Mouse (Mus musculus): ENCODE results near the gene Arf3. TPM values are rescaled to one million over a fixed set of nuclear protein-coding genes. Genes with fewer than 3 reads are reported as not detected.
A peak's percentile ranks its signal among the peaks of the same experiment; 100 is the strongest.

Gene Arf3
- polyA plus RNA-seq, 1 experiment from 2014 or later = 11.9 TPM

DNA sequence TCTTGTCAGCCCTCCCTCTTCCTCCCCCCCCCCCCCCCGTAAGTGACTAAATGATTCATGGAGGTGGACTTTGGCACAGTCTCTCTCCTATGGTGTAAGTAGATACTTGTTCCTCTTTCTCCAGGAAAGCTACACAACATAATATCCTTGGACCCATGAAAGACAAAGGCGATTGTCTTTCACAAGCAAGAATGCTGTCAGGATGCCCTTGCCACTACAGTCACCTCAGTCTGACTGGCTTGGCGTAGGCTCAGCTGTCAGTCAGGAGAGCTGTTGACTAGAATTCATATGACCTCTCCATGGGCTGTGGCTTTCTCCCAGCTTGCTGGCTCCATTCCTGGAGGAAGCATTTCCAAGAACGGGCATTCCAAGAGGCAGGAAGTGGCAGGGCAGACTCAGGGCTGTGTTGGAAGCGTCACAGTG, 48.8 kb downstream of the Arf3 start:
- no peak for DNase-seq
- H3K4me3 ChIP-seq (replicated peaks) = no peak overlapping the region
- no peak for ATAC-seq (ENCODE audit: low read depth)
- H3K4me2 ChIP-seq = no peak overlapping the region
- H3K4me1 ChIP-seq (replicated peaks) = no peaks in the 10 kb centered on the region
- H3K27ac ChIP-seq = no peak overlapping the region
- H3K27me3 ChIP-seq = peaks cover 12% of the 10 kb centered on the region
- 55% methylated on average over 5 of the region's 5 CpGs for WGBS (ENCODE audit: insufficient replicate concordance)
- no peaks in the 10 kb centered on the region for H3K9me3 ChIP-seq (replicated peaks)
- no peak overlapping the region for H3K9ac ChIP-seq
- no peaks in the 10 kb centered on the region for H3K36me3 ChIP-seq

DNA sequence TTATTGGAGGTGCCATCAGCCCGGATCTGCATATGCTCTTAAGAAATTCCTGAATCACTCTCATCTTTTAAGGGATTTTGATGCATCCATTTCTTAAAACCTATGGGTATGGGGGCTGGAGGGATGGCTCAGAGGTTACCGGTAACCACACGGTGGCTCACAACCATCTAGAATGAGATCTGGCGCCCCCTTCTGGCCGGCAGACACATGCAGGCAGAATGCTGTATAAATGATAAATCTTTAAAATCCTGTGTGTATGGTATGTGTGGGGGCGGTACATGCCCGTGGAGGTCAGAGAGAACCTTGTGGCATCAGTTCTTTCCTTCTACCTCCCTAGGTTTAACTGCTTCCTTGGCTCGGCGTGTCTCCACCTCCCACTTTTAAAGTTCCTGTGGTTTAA, 52.6 kb downstream of the Arf3 start:
- Histone ChIP-seq H3K4me3 (replicated peaks) (no peak overlapping the region), H3K27ac (no peak overlapping the region), H3K9ac (no peak overlapping the region), H3K9me3 (replicated peaks) (no peaks in the 10 kb centered on the region), H3K27me3 (peaks cover 28% of the 10 kb centered on the region), H3K4me2 (no peak overlapping the region), H3K4me1 (replicated peaks) (peaks cover 5% of the 10 kb centered on the region), H3K36me3 (no peaks in the 10 kb centered on the region)
- 9% methylated on average over 9 of the region's 9 CpGs for WGBS (ENCODE audit: insufficient replicate concordance)
- ATAC-seq (ENCODE audit: low read depth) (no peak), DNase-seq (peak; percentile 29)

DNA sequence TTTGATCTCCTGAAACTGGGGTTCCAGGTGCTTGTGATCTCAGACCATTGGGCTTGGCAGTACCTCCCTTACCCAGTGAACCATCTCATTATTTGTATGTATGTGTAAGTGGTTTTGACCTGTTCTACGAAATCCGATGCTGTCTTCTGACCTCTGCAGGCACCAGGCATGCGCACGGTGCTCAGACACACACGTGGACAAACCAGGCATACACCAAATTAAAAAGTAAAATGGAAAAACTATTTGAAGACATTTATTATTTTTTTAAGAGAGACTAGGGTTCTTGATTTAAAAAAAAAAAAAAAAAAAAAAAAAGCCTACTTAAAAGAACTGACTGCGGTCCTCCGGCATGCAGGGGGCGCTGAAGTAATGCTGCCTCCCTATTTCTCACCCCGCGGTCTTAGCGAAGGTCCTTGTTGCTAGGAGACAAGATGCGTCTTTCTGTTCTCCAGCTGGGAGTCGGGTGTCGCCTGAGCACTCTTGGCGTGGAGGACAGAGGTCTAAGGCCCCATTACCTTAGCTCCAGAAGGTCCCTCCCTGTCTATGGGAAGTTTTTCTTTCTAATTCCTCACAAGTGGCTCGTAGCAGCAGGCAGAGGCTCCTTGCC, 55.1 kb downstream of the Arf3 start, which contains the start of gene Ccdc65:
Gene Ccdc65 (plus strand): TSS at position 442 of the 607 bp plus-strand sequence.
- Histone ChIP-seq H3K36me3 (no peaks in the 10 kb centered on the region), H3K9ac (no peak within 1 kb of the TSS), H3K4me1 (replicated peaks) (peaks cover 5% of the 10 kb centered on the region), H3K27ac (no peak within 1 kb of the TSS), H3K27me3 (peaks cover 46% of the 10 kb centered on the region), H3K4me2 (peak within 1 kb of the TSS; percentile 47), H3K9me3 (replicated peaks) (no peaks in the 10 kb centered on the region), H3K4me3 (replicated peaks) (peak within 1 kb of the TSS; percentile 29)
- peak; percentile 61 for DNase-seq
- ATAC-seq (ENCODE audit: low read depth) = no peak
- 18% methylated on average over 16 of the region's 16 CpGs for WGBS (ENCODE audit: insufficient replicate concordance)

DNA sequence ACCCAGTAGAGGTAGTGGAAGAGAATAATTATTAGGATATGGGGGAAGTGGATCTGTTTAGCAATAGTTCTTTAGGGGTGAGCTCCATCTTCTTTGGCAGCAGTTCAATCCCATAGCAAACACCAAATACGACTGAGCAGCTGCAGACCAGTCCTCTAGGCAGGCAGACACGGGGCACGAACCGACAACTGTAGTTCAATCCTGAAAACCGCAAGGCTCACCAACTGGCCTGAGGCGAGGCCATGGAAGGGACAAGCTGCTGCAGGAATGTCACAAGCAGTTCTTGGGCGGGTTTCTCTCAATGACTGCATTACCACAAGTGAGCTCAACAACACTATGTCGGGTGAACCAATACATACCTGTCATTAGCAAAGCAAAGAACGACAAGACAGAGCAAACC, 58.7 kb downstream of the Arf3 start:
- H3K9me3 ChIP-seq (replicated peaks) = no peaks in the 10 kb centered on the region
- H3K4me3 ChIP-seq (replicated peaks) = no peak overlapping the region
- no peak overlapping the region for H3K9ac ChIP-seq
- H3K27ac ChIP-seq = no peak overlapping the region
- peaks cover 79% of the 10 kb centered on the region for H3K27me3 ChIP-seq
- H3K4me2 ChIP-seq = no peak overlapping the region
- peaks cover 9% of the 10 kb centered on the region for H3K4me1 ChIP-seq (replicated peaks)
- DNase-seq (no peak), ATAC-seq (ENCODE audit: low read depth) (no peak)
- 46% methylated on average over 9 of the region's 9 CpGs for WGBS (ENCODE audit: insufficient replicate concordance)
- no peaks in the 10 kb centered on the region for H3K36me3 ChIP-seq

DNA sequence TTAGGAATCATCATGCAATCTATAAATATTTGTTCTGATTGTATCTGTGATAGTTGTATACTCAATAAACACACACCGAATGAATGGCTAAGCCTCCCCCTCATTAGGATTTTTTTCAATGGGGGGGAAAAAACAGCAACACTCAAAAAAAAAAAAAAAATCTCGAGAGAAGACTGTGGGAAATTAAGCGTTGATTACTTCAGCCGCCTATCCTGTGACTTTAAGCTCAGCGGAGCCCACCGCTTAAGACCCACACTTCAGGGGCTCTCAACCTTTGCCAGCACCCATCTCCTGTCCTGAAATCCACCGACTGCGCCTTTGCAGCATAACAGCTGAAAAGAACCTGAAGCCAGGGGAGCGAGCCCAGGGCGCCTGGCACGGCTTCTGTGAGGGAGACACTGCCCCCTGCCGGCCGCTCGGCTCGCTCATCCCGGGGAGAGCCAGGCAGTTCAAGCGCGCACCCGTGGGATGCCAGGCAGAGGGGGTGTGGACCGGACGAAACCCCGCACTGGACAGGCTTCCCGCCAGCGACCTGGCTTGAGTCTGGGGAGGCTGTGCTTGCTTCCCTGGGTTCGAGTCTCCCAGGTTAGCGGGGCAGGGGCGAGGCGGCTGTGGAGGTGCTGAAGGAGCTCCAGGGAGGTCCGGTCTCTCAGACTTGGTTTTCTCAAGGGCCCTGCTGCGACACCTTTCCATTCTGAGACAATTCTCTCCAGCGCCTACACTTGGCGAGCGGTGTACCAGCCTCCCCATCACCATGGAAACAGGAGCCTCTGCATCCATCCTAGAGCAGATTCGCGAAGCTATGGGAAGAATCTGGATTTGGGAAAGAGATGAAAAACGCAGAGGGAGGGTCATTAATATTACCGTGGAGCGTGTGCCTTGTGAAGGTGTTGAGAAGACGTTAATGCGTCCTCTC, 63.6 kb downstream of the Arf3 start:
- Histone ChIP-seq H3K27me3 (peaks cover 55% of the 10 kb centered on the region), H3K4me2 (peak overlapping the region; percentile 47; the same call in 1 of the 2 replicates), H3K36me3 (no peaks in the 10 kb centered on the region), H3K9me3 (replicated peaks) (no peaks in the 10 kb centered on the region), H3K9ac (no peak overlapping the region), H3K4me3 (replicated peaks) (peak overlapping the region; percentile 21; the same call in 1 of the 2 replicates), H3K27ac (no peak overlapping the region), H3K4me1 (replicated peaks) (peaks cover 10% of the 10 kb centered on the region)
- ATAC-seq (ENCODE audit: low read depth) (peak; percentile 57; the same call in 1 of the 2 replicates), DNase-seq (peak; percentile 60)
- 7% methylated on average over 40 of the region's 40 CpGs for WGBS (ENCODE audit: insufficient replicate concordance)

DNA sequence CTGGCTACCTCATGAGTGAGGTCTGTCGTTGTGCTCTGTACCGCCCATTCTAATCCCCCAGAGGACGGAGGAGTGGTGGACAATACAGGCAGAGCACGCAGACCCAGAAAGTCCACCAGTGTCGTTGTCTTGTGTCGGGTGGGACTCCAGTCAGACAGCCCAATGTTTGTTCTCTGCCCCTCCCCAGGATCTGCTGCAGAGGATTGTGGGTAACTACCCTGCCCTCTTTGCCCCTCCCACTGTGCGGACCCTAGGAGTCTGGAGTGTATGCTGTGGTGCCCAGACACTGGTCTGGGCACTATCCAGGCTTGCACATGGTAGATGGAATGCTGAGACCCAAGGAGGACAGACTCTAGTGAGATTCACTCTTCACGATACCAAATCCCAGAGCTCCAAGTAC, 66.8 kb downstream of the Arf3 start:
- H3K9me3 ChIP-seq (replicated peaks) = no peaks in the 10 kb centered on the region
- no peak overlapping the region for H3K27ac ChIP-seq
- no peak overlapping the region for H3K4me3 ChIP-seq (replicated peaks)
- H3K4me2 ChIP-seq = no peak overlapping the region
- H3K4me1 ChIP-seq (replicated peaks) = peaks cover 16% of the 10 kb centered on the region
- no peak for ATAC-seq (ENCODE audit: low read depth)
- peaks cover 34% of the 10 kb centered on the region for H3K27me3 ChIP-seq
- H3K9ac ChIP-seq = no peak overlapping the region
- WGBS (ENCODE audit: insufficient replicate concordance) = 53% methylated on average over 8 of the region's 8 CpGs
- no peaks in the 10 kb centered on the region for H3K36me3 ChIP-seq
- no peak for DNase-seq

DNA sequence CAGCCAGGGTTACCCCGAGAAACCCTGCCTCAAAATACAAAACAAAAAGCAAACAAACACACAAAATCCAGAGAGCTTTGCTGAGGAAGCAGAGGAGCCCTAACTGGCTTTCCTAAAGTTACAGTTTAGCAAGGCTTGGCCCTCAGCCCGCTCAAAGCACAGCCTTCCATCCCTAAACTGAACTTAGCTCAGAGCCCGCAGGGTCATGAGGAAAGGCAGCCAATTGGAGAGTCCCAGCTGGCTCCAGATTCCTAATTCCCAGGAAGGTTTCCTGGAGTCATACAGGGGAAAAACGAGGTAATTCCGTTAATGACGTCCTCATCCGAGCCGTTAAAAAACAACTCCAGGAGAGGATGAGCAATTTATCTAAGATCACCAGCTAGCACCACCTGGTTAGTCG, 67.3 kb downstream of the Arf3 start:
- Histone ChIP-seq H3K36me3 (no peaks in the 10 kb centered on the region), H3K4me3 (replicated peaks) (no peak overlapping the region), H3K4me2 (no peak overlapping the region), H3K9ac (no peak overlapping the region), H3K27me3 (peaks cover 30% of the 10 kb centered on the region), H3K27ac (no peak overlapping the region), H3K4me1 (replicated peaks) (peaks cover 16% of the 10 kb centered on the region), H3K9me3 (replicated peaks) (no peaks in the 10 kb centered on the region)
- ATAC-seq (ENCODE audit: low read depth) (no peak), DNase-seq (no peak)
- WGBS (ENCODE audit: insufficient replicate concordance) = 41% methylated on average over 9 of the region's 9 CpGs

DNA sequence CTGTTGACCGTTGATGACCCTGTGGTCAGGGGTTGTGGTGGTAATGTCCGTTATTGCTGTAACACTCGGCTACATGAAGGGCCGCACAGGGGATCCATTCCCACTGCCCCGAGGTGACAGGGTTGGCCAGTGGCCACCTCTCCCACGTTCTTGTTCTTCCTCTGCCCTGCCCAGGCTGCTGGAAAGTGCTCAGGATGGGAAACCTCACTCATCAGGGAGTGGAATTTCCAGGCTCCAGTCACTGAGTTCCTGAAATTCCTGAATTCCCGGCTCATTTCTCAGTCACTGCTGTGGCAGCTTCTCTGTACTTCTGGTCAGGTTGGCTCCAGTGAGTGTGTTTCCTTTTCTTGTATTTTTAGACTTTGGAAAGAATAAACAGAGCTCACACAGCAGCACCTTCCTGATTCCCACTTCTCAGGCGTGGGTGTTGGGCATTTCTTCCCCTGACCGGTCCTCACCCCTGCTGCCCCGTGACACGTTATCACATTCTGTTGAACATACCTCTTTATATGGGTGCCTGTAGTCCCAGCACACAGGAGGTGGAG, 70.8 kb downstream of the Arf3 start:
- Histone ChIP-seq H3K27ac (no peak overlapping the region), H3K4me2 (no peak overlapping the region), H3K36me3 (no peaks in the 10 kb centered on the region), H3K9me3 (replicated peaks) (no peaks in the 10 kb centered on the region), H3K9ac (no peak overlapping the region), H3K27me3 (peaks cover 14% of the 10 kb centered on the region; the same call in 1 of the 2 replicates), H3K4me3 (replicated peaks) (no peak overlapping the region), H3K4me1 (replicated peaks) (peaks cover 11% of the 10 kb centered on the region)
- DNase-seq = no peak
- no peak for ATAC-seq (ENCODE audit: low read depth)
- WGBS (ENCODE audit: insufficient replicate concordance) = 39% methylated on average over 11 of the region's 11 CpGs

DNA sequence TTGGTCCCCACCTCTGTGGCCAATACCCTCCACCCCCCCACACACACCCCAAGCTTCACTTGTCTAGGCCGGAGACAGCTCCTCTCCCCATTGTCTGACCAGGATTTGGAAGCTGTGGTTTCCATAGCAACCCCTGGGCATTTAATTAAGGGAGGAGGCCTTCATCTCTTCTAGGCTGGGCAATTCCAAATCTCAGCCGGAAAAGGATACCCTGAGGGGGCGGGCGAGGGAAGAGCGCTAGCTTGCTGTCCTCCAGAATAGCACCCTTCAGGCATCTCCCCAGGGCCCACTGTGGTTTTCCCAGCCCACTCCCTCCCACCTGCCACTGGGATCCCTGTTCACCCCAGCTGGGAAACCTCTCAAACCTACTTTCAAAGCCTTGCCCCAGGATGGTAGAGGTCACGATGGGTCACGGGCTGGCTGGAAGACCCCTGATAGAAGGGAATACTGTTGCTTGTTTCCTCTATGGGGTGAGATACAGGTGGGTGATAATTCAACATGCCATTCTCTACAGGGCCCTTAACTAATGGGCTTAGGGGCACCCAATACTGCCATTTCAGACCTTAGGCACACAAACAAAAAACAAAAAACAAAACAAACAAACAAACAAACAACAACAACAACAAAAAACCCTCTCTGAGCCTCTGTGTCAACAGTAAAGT, 71.4 kb downstream of the Arf3 start:
- Histone ChIP-seq H3K4me3 (replicated peaks) (no peak overlapping the region), H3K4me1 (replicated peaks) (peaks cover 11% of the 10 kb centered on the region), H3K27ac (no peak overlapping the region), H3K9ac (no peak overlapping the region), H3K4me2 (no peak overlapping the region), H3K9me3 (replicated peaks) (no peaks in the 10 kb centered on the region), H3K36me3 (no peaks in the 10 kb centered on the region), H3K27me3 (peaks cover 14% of the 10 kb centered on the region; the same call in 1 of the 2 replicates)
- DNase-seq = no peak
- WGBS (ENCODE audit: insufficient replicate concordance) = 75% methylated on average over 7 of the region's 7 CpGs
- ATAC-seq (ENCODE audit: low read depth) = no peak

DNA sequence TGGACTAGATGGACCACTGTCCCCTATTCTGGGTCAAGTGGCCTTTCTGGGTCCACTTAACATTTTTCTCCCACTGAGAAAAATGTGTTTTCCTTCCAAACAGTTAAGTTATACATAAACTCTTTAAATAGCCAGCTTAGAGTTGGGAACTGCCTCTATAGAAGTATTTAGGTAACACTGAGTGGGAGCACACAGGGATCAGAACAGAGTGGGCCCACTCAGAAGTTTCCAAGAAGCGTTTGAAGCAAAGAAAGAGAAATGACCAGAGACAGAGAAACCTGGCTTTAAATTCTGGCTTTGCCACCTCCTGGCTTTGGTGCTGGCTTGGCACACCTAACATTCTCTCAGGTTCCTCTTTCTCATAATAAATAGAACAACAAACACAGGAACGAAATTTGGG, 73.3 kb downstream of the Arf3 start:
- Histone ChIP-seq H3K9me3 (replicated peaks) (no peaks in the 10 kb centered on the region), H3K4me2 (no peak overlapping the region), H3K9ac (no peak overlapping the region), H3K36me3 (no peaks in the 10 kb centered on the region), H3K4me1 (replicated peaks) (peaks cover 6% of the 10 kb centered on the region), H3K27ac (no peak overlapping the region), H3K27me3 (peaks cover 12% of the 10 kb centered on the region; the same call in 1 of the 2 replicates), H3K4me3 (replicated peaks) (no peak overlapping the region)
- no peak for ATAC-seq (ENCODE audit: low read depth)
- DNase-seq = no peak
- WGBS (ENCODE audit: insufficient replicate concordance) = 57% methylated on average over 2 of the region's 2 CpGs

Data from liver, embryonic 13.5 days (tissue).